Mouse (Mus musculus): ENCODE data around the gene Ripk4. TPM values are rescaled to one million over a fixed set of nuclear protein-coding genes. Genes with fewer than 3 reads are reported as not detected.

The Ripk4 gene
- polyA plus RNA-seq, 1 experiment from 2014 or later = 2.9 TPM

GRCm38 (mm10) chr16:97719392-97719983 lies 44.1 kb downstream of the Ripk4 start:
- Histone ChIP-seq H3K27me3 (ENCODE audit: control insufficient read depth, insufficient read depth, low read length) (no peaks in the 10 kb centered on the region), H3K4me3 (ENCODE audit: low read length) (no peak overlapping the region), H3K4me2 (ENCODE audit: low read depth, low read length) (no peak overlapping the region), H3K36me3 (ENCODE audit: control insufficient read depth, insufficient read depth) (no peaks in the 10 kb centered on the region), H3K4me1 (ENCODE audit: control insufficient read depth, insufficient read depth, low read length) (0 out of 2 replicates have a peak, but pooled peaks cover 3% of the 10 kb centered on the region), H3K9me3 (replicated peaks; ENCODE audit: control insufficient read depth, low read length) (no peaks in the 10 kb centered on the region), H3K27ac (ENCODE audit: low read length) (no peak overlapping the region), H3K9ac (ENCODE audit: low read length) (no peak overlapping the region)
- no peak for ATAC-seq (replicated peaks; ENCODE audit: extremely low read depth, insufficient read depth, low FRiP score)

GRCm38 (mm10) chr16:97716567-97716966 lies 47.0 kb downstream of the Ripk4 start:
- H3K27ac ChIP-seq (ENCODE audit: low read length) = no peak overlapping the region
- H3K27me3 ChIP-seq (ENCODE audit: control insufficient read depth, insufficient read depth, low read length) = no peaks in the 10 kb centered on the region
- H3K4me3 ChIP-seq (ENCODE audit: low read length) = no peak overlapping the region
- H3K36me3 ChIP-seq (ENCODE audit: control insufficient read depth, insufficient read depth) = no peaks in the 10 kb centered on the region
- WGBS = 69% methylated on average over 6 of the region's 6 CpGs
- H3K9ac ChIP-seq (ENCODE audit: low read length) = no peak overlapping the region
- no peaks in the 10 kb centered on the region for H3K9me3 ChIP-seq (replicated peaks; ENCODE audit: control insufficient read depth, low read length)
- no peak for ATAC-seq (replicated peaks; ENCODE audit: extremely low read depth, insufficient read depth, low FRiP score)
- no peaks in the 10 kb centered on the region for H3K4me1 ChIP-seq (ENCODE audit: control insufficient read depth, insufficient read depth, low read length)
- H3K4me2 ChIP-seq (ENCODE audit: low read depth, low read length) = no peak overlapping the region

GRCm38 (mm10) chr16:97712129-97712528 lies 51.5 kb downstream of the Ripk4 start:
- Histone ChIP-seq H3K4me3 (ENCODE audit: low read length) (no peak overlapping the region), H3K9ac (ENCODE audit: low read length) (no peak overlapping the region), H3K36me3 (ENCODE audit: control insufficient read depth, insufficient read depth) (no peaks in the 10 kb centered on the region), H3K27me3 (ENCODE audit: control insufficient read depth, insufficient read depth, low read length) (no peaks in the 10 kb centered on the region), H3K4me1 (ENCODE audit: control insufficient read depth, insufficient read depth, low read length) (no peaks in the 10 kb centered on the region), H3K9me3 (replicated peaks; ENCODE audit: control insufficient read depth, low read length) (no peaks in the 10 kb centered on the region), H3K27ac (ENCODE audit: low read length) (no peak overlapping the region), H3K4me2 (ENCODE audit: low read depth, low read length) (no peak overlapping the region)
- ATAC-seq (replicated peaks; ENCODE audit: extremely low read depth, insufficient read depth, low FRiP score) = no peak

GRCm38 (mm10) chr16:97701871-97702270 lies 61.7 kb downstream of the Ripk4 start:
- H3K27me3 ChIP-seq (ENCODE audit: control insufficient read depth, insufficient read depth, low read length) = no peaks in the 10 kb centered on the region
- H3K4me3 ChIP-seq (ENCODE audit: low read length) = no peak overlapping the region
- no peaks in the 10 kb centered on the region for H3K4me1 ChIP-seq (ENCODE audit: control insufficient read depth, insufficient read depth, low read length)
- no peak overlapping the region for H3K27ac ChIP-seq (ENCODE audit: low read length)
- H3K9ac ChIP-seq (ENCODE audit: low read length) = no peak overlapping the region
- H3K36me3 ChIP-seq (ENCODE audit: control insufficient read depth, insufficient read depth) = no peaks in the 10 kb centered on the region
- H3K9me3 ChIP-seq (replicated peaks; ENCODE audit: control insufficient read depth, low read length) = no peaks in the 10 kb centered on the region
- 54% methylated on average over 1 of the region's 1 CpGs for WGBS
- no peak for ATAC-seq (replicated peaks; ENCODE audit: extremely low read depth, insufficient read depth, low FRiP score)
- H3K4me2 ChIP-seq (ENCODE audit: low read depth, low read length) = no peak overlapping the region

- H3K36me3 ChIP-seq (ENCODE audit: control insufficient read depth, insufficient read depth) = no peaks in the 10 kb centered on the region
- H3K4me3 ChIP-seq (ENCODE audit: low read length) = no peak overlapping the region
- H3K4me1 ChIP-seq (ENCODE audit: control insufficient read depth, insufficient read depth, low read length) = no peaks in the 10 kb centered on the region
- H3K9me3 ChIP-seq (replicated peaks; ENCODE audit: control insufficient read depth, low read length) = no peaks in the 10 kb centered on the region
- no peak overlapping the region for H3K4me2 ChIP-seq (ENCODE audit: low read depth, low read length)
- H3K27me3 ChIP-seq (ENCODE audit: control insufficient read depth, insufficient read depth, low read length) = no peaks in the 10 kb centered on the region
- no peak overlapping the region for H3K9ac ChIP-seq (ENCODE audit: low read length)
- no peak for ATAC-seq (replicated peaks; ENCODE audit: extremely low read depth, insufficient read depth, low FRiP score)
- 11% methylated on average over 1 of the region's 1 CpGs for WGBS
- no peak overlapping the region for H3K27ac ChIP-seq (ENCODE audit: low read length)
Measured at GRCm38 (mm10) chr16:97697769-97698168, 65.8 kb downstream of the Ripk4 start.

- 67% methylated on average over 4 of the region's 4 CpGs for WGBS
- ATAC-seq (replicated peaks; ENCODE audit: extremely low read depth, insufficient read depth, low FRiP score) = no peak
- no peak overlapping the region for H3K9ac ChIP-seq (ENCODE audit: low read length)
- no peaks in the 10 kb centered on the region for H3K36me3 ChIP-seq (ENCODE audit: control insufficient read depth, insufficient read depth)
- H3K4me1 ChIP-seq (ENCODE audit: control insufficient read depth, insufficient read depth, low read length) = no peaks in the 10 kb centered on the region
- no peak overlapping the region for H3K27ac ChIP-seq (ENCODE audit: low read length)
- H3K4me2 ChIP-seq (ENCODE audit: low read depth, low read length) = no peak overlapping the region
- H3K27me3 ChIP-seq (ENCODE audit: control insufficient read depth, insufficient read depth, low read length) = no peaks in the 10 kb centered on the region
- no peak overlapping the region for H3K4me3 ChIP-seq (ENCODE audit: low read length)
- no peaks in the 10 kb centered on the region for H3K9me3 ChIP-seq (replicated peaks; ENCODE audit: control insufficient read depth, low read length)
Measured at GRCm38 (mm10) chr16:97695709-97696108, 67.9 kb downstream of the Ripk4 start.

Other genes starting within 250 kb of the Ripk4 start
- gene Fam3b, start 249.0 kb downstream of the Ripk4 start, polyA plus RNA-seq (2015; fragmentation: Nextera tagmentation; extraction: Ambion mirVana) = 0.14 TPM in 1 of 2 replicates, not detected in the other
- 0.72 and 1.0 TPM in 2 replicates for gene Tmprss2, start 152.6 kb downstream of the Ripk4 start, polyA plus RNA-seq (2015; fragmentation: Nextera tagmentation; extraction: Ambion mirVana)
- gene Prdm15, start 88.1 kb upstream of the Ripk4 start, polyA plus RNA-seq (2015; fragmentation: Nextera tagmentation; extraction: Ambion mirVana) = 6.3 and 7.0 TPM in 2 replicates
- 11.7 and 16.9 TPM in 2 replicates for gene C2cd2, start 198.8 kb upstream of the Ripk4 start, polyA plus RNA-seq (2015; fragmentation: Nextera tagmentation; extraction: Ambion mirVana)
- 7.6 and 7.9 TPM in 2 replicates for gene Zbtb21, start 198.8 kb upstream of the Ripk4 start, polyA plus RNA-seq (2015; fragmentation: Nextera tagmentation; extraction: Ambion mirVana)
- gene B230307C23Rik, start 233.5 kb upstream of the Ripk4 start, polyA plus RNA-seq (2015; fragmentation: Nextera tagmentation; extraction: Ambion mirVana) = 13.5 and 17.8 TPM in 2 replicates